Mouse (Mus musculus) frontal cortex, postnatal 25 days (tissue): ENCODE results near the gene Vdac1.
"Not testable (repeated sequence)": the region's sequence is repeated elsewhere in the genome, so short reads cannot be mapped to it uniquely, and the experiment has no call there.

Experiments
- DNase-seq, 2 experiments: peaks; one replicate each; pipeline ENCODE4 v3.0.0; 2022; ENCODE audit warnings: low spot score in 2 of 2

Gene Vdac1

GRCm38 (mm10) chr11:52344991-52345777 is 15.5 kb upstream of the Vdac1 start:
- no peak for DNase-seq

GRCm38 (mm10) chr11:52345939-52346634 is 14.6 kb upstream of the Vdac1 start:
- DNase-seq: peak; percentile 82 to 85

GRCm38 (mm10) chr11:52346635-52347005 is 14.0 kb upstream of the Vdac1 start:
- no peak for DNase-seq

DNA sequence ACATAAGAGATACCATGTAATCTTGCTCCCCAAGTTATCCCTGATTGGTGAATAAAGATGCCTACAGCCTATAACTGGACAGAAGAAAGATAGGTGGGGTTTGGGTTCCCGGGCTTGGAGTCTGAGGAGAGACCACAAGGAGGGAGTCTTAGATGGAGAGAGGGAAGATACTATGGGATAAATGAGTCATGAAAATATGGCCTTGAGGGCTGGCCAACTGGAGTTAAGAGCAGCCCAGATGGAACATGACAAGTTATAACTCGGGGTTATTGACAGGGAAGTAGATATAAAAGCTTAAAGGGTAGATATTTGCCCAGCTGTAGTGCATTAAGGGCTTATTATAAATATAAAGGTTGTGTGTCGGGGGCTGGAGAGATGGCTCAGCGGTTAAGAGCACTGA is 12.5 kb upstream of the Vdac1 start:
- DNase-seq: no peak

DNA sequence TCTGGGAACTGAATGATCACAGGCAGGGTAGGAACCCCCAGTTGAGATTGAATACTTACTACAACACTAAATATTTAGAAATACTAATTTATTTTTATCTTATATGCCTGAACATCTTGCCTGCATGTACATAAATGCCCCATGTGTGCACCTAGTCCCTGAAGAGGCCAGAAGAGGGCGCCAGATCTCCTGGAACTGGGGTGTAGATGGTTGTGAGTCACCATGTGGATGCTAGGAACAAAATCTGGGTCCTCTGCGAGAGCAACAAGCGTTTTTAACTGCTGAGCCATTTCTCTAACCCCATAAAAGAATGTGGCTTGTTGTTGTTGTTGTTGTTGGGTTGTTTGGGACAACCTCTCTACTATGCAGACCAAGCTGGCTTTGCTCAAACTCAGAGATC is 11.9 kb upstream of the Vdac1 start:
- DNase-seq: no peak

DNA sequence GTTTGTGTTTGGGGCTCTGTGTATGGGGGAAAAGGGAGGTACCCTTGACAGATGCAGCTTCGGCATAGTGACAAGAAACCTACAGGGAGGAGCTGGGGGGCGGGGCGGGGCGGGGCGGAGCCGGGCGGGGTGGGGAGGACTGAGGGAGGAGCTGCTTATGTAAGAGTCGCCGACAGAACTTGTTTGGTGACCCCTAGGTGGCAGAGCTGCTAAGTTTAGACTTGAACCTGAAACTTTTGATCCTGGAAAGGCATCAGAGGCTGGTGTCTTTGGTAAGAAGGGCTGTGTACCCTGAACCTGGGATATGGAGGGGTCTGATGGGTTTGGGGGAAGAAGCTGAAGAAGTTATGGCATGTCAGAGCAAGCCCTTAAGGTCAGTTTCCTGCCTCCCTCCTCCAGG is 9.7 kb upstream of the Vdac1 start:
- no peak for DNase-seq

DNA sequence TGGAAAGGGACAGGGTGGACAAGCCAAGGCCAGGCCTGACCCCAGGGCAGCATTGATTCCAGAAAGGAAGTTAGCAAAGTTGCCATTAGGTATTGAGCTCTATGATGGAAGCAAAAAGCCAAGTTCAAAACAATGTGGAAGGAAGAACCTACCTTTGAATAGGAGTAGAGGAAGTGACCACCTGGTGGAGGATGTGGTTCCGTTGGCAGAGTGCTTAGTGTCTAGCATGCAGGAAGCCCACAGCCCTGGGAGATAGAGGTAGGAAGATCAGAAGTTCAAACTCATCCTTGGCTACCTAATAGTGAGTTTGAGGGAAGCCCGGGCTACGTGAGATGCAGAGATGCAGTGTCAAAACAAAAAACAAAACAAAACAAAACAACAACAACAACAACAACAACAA is 8.4 kb upstream of the Vdac1 start:
- no peak for DNase-seq

- no peak for DNase-seq
These were observed 6.0 kb upstream of the Vdac1 start for GRCm38 (mm10) chr11:52354644-52355043.

DNA sequence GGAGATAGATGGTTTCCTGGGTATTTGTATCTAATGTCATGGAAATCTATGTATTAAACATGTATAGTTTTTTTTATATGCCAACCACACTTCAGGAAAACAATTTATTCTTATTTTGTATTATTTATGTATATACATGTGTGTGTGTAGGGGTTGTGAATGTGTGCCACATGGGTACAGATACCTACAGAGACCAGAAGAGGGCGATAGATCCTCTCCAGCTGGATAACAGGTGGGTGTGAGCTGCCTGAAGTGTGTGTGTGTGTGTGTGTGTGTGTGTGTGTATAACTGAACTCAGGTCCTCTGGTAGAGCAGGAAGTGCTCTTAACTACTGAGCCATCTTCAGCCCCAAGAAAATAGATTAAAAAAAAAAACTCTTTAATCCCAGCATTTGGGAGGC is 5.1 kb upstream of the Vdac1 start:
- no peak for DNase-seq

GRCm38 (mm10) chr11:52357091-52357490 is 3.6 kb upstream of the Vdac1 start:
- not testable (repeated sequence) for DNase-seq

- no peak for DNase-seq
These were observed 2.1 kb upstream of the Vdac1 start for GRCm38 (mm10) chr11:52358520-52358919.

GRCm38 (mm10) chr11:52359686-52360470 is 782 bp upstream of the Vdac1 start:
- no peak for DNase-seq

GRCm38 (mm10) chr11:52361287-52361921 is 744 bp downstream of the Vdac1 start:
- DNase-seq: peak in 1 of 2 experiments; percentile 27

- DNase-seq: no peak
These were observed 3.7 kb downstream of the Vdac1 start for GRCm38 (mm10) chr11:52364376-52364775.

- DNase-seq: peak in 1 of 2 experiments; percentile 39
These were observed 4.5 kb downstream of the Vdac1 start for GRCm38 (mm10) chr11:52365143-52365542.

DNA sequence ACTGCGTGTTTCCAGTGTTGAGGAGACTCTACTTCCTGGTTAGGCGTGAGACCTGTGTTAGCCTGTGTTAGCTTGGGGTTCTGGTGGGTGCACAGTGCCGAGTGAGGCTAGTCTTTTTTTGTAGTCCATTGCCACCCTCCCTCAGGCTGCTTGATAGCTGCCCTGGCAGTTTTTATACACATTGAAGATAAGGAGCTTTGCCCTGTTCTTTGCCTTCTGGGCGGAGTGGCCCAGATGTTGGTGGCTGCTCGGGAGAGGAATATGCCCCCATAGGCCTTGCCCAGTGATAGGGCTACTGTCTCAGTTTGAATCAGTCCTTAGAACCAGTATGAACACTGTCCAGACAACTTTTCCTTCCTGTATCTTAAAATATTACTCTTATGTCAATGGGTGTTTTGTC is 5.7 kb downstream of the Vdac1 start:
- DNase-seq: no peak

- no peak for DNase-seq
These were observed 7.7 kb downstream of the Vdac1 start for GRCm38 (mm10) chr11:52368176-52368985.

DNA sequence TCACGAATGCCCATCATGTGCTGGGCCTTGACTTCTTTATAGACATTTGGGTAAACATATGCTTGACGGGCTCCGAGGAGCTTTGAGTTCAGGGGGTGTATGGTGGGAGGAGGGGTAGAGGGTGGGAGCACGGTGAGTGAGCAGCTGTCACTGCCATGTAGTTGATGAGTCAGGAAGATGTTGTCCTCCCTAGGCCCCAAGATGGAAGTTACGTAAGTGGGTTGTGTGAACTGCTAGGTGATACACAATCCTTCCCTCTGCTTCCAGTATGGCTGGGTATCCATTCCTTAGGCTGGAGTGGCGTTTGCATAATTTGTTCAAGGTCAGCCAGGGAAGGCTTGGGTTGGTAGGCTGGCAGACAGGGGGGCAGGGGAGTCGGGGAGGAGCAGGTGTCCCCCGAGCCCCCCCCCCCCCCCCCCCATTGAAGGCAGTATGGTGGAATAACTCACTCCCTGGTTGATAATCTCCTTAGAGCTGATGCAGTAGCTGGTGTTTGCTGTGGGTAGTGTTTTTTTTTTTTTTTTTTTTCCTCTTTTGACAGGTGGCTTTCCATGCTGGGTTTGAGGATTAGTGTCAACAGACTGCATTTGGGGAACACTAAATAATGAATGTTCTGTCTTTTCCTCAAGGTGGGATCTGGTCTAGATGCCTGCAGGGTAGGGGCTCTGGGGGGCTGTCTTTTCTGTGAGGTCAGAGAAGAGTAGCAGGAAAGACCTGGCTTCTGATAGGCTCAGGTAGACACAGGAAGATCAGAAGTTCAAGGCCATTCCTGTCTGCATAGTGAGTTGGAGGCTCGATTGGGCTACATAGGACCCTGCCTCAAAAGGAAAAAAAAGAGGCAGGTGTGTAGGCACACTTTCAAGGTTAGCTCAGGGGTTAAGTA is 8.8 kb downstream of the Vdac1 start:
- no peak for DNase-seq

DNA sequence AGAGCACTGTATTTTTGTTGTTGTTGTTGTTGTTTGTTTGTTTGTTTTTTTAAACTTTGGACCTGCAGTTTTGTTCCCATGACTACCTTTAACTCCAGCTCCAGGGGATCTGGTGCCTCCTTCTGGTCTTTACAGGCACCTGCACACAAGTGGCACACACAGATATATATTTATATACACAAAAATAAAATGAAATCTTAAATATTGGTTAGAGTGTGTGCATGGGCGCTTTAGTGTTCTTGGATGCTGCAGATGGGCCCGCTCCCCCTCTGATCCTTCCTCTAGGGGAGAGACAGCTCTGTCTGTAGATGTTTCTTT is 9.4 kb downstream of the Vdac1 start:
- no peak for DNase-seq

DNA sequence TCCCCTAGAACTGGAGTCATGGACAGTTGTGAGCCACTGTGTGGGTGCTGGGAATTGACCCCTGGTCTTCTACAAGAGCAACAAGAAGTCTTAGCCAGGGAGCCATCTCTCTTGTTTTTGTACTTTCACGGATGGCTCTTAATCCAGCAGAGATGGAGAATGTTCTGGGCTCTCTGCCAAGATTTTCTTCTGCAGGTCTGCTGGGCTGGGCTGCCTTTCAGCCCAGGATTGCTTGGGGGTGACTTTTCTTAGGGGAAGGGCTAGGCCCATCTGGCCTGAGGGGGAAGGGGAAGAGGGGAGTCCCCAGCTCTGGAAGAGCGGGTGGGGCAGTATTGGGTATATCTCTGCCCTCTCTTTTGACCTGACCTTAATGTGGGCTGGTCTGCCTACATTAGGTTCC is 9.9 kb downstream of the Vdac1 start:
- DNase-seq: no peak
